Mouse (Mus musculus) adrenal gland, adult 10 weeks (tissue): ENCODE results near the gene Msh6. TPM values are rescaled to one million over a fixed set of nuclear protein-coding genes. Genes with fewer than 3 reads are reported as not detected.

Experiments
- polyA plus RNA-seq: library from polyadenylated mRNA; stranded (reverse); fragments of 350-450 nt; fragmentation: Illumina TruSeq; extraction: RNeasy Lipid Tissue Mini Kit (QIAGEN cat#74804); gene quantifications from one replicate; pipeline ENCODE4 v1.2.3, GENCODE M21; 2014; ENCODE audit warnings: low read depth, low replicate concordance

Gene Msh6
- polyA plus RNA-seq: 18.4 TPM

GRCm38 (mm10) chr17:87974629-87975228, at the start of gene Msh6:
TSS of gene Msh6 (plus strand) at chr17:87975062.

Other genes with a start within 250 kb of the Msh6 start
- gene Kcnk12, start 177.1 kb upstream of the Msh6 start, polyA plus RNA-seq: not detected
- not detected for gene Rpl36-ps4, start 54.1 kb upstream of the Msh6 start, polyA plus RNA-seq
- gene Fbxo11, start 90.2 kb downstream of the Msh6 start, polyA plus RNA-seq: 197 TPM